Mouse (Mus musculus) lung, adult 2 months (tissue): ENCODE data around the gene Acoxl. TPM values are rescaled to one million over a fixed set of nuclear protein-coding genes. Genes with fewer than 3 reads are reported as not detected.
A peak's percentile ranks its signal among the peaks of the same experiment; 100 is the strongest.

Source experiments
- DNase-seq: peaks from one replicate; pipeline ENCODE4 v3.0.0; 2022
- H3K4me1 ChIP-seq: fragments of 200-500 bp; 2 replicates; pipeline ENCODE4 v1.6.1; 2011; ENCODE audit warnings: low read length; ENCODE audit not compliant: control insufficient read depth, insufficient read depth
- H3K4me3 ChIP-seq: fragments of 200-500 bp; replicated peaks from 2 replicates; pipeline ENCODE3; 2011; ENCODE audit warnings: low read depth, mild to moderate bottlenecking, control low read depth, low read length; ENCODE audit errors: extremely low read depth
- CTCF ChIP-seq: fragments of 200-500 bp; IDR thresholded peaks from 2 replicates; pipeline ENCODE4 v1.5.1; 2011; ENCODE audit warnings: mild to moderate bottlenecking, low read length, control low read depth; ENCODE audit not compliant: insufficient read depth
- POLR2A ChIP-seq: fragments of 200-500 bp; IDR thresholded peaks from 2 replicates; pipeline ENCODE4 v1.6.1; 2011; ENCODE audit warnings: low read depth, mild to moderate bottlenecking, control low read depth, low read length, borderline replicate concordance; ENCODE audit errors: extremely low read depth
- WGBS: fragments of 180-500 bp; shearing (Covaris S2); methylation state at CpG from one replicate; pipeline ENCODE4 v1.1.7; 2018; 5-methylcytosine and 5-hydroxymethylcytosine counted together
- polyA plus RNA-seq: library from polyadenylated mRNA; depleted of rRNA; stranded (reverse); fragments of >200 nt; gene quantifications from 2 replicates; pipeline ENCODE4 v1.2.3, GENCODE M21; 2012

Gene Acoxl
- polyA plus RNA-seq, 1 experiment, result 52.4 TPM

DNA sequence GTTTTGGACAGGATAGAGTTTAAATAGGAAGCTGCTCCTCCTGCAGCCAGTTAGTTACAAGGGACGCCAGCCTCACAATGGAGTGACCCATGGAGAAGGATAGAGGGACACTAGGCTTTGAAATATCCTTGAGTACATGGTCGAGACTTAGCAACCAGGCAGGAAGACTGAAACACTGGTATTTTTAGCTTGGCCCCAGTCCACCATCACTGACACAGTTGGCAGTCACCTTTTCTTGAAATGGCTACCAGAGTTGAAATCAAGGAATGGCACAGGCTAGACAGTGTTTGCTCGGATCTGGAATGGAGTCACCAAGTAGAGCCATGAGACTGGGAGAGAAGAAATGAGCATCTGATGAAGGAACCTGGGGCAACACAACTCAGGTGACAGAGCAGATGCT lies 3.7 kb downstream of the Acoxl start:
- 51% methylated on average over 3 of the region's 3 CpGs for WGBS
- Histone ChIP-seq H3K4me1 (peaks cover 2% of the 10 kb centered on the region; the same call in 1 of the 2 replicates), H3K4me3 (no peak overlapping the region)
- TF ChIP-seq CTCF (no peak), POLR2A (no peak)
- DNase-seq, result no peak

DNA sequence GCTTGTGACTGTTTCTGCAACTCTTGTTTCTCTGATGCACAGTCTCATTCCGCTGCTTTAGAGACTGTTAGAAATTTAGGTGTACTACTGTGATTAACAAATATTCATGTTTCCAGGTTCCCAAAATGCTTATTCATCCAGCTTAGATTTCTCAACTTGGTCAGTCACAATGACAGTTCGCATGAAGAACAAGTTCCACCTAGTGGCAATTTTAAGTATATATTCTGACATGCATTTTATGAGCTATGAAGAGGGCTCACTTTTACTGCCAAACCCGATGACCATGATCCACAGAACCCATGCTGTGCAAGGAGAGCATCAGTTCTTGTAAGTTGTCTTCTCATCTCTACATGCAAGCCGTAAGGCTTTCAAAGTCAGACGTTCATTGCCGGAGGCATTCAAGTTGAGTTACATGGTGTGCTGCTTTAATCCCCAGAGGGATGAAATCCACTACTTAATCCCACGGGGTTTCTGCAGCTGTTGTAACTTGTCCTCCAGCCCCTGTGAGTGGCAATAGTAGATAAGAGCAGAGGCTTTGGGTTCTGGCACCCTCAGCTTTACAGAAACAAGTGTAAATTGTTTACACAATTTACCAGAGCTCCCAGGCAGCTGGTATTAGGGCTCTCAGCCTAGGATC lies 6.8 kb downstream of the Acoxl start:
- no peak for DNase-seq
- peaks cover 2% of the 10 kb centered on the region; the same call in 1 of the 2 replicates for H3K4me1 ChIP-seq
- TF ChIP-seq POLR2A (no peak), CTCF (no peak)
- WGBS, result 28% methylated on average over 7 of the region's 7 CpGs
- no peak overlapping the region for H3K4me3 ChIP-seq

DNA sequence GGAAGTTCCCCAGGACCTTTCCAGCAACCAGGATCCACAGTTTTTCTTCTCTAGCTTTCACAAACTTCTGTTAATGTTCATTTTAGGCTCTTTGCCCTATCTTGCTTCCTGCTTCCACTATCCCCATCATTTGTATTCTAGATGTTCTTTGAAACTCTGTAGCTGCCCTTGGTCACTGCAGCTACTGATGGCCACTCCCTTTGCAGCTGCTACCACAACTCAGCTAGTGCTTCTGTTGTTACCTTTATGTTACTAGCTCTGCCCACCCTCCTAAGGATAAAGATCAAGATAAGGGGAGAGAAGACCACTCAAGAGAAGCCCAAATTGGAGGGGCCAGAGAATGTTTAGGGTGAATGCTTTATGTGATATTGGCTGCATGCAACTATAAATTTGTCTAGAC lies 7.3 kb downstream of the Acoxl start:
- no peak for TF ChIP-seq POLR2A
- TF ChIP-seq CTCF, result no peak

DNA sequence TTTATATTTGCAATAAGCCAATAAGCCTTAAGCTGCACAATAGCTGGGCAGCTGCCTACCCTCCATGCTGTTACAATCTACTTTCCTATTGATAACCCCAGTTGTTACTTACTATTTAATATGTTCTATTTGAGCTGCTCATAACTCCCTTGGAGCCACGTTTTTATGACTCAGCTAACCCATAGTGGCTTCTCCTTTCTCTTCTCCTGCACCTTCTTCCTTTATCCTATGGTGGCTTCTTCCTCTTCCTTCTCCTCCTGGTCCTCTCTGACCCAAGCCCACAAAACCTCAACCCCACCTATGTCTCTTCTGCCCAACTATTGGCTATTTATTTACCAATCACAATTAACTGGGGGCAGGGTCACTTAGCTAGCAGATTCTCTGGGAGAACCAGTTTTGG lies 7.9 kb downstream of the Acoxl start:
- 5% methylated on average over 1 of the region's 1 CpGs for WGBS
- no peak for TF ChIP-seq POLR2A
- no peak for TF ChIP-seq CTCF
- no peak overlapping the region for H3K4me3 ChIP-seq

More for the DNA sequence above, 7.3 kb downstream of the Acoxl start:
- DNase-seq, result no peak
- peaks cover 2% of the 10 kb centered on the region for H3K4me1 ChIP-seq
- H3K4me3 ChIP-seq, result no peak overlapping the region

DNA sequence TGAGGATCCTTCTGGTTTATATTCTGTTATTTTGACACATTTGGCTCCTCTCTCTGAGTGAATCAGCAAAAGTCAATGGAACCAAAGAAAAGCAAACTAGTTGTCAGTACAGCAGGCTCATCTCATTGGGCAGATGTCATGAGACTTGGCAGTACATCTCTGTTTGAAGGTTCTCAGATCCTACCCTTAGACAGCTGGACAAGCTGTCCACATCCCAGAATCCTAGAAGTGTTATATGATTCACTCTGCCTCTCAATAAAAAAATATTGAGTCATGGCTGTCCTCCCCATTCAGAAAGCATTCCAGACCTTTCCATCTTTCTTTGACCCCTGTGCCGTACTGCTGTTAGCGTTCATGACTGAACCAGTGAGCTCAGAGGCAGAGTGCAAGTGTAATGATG lies 11.7 kb downstream of the Acoxl start:
- TF ChIP-seq CTCF, result no peak
- TF ChIP-seq POLR2A, result no peak
- H3K4me1 ChIP-seq, result peaks cover 6% of the 10 kb centered on the region
- DNase-seq, result no peak
- WGBS, result 61% methylated on average over 2 of the region's 2 CpGs
- no peak overlapping the region for H3K4me3 ChIP-seq

More for the DNA sequence above, 7.9 kb downstream of the Acoxl start:
- DNase-seq, result no peak
- H3K4me1 ChIP-seq, result peaks cover 2% of the 10 kb centered on the region

DNA sequence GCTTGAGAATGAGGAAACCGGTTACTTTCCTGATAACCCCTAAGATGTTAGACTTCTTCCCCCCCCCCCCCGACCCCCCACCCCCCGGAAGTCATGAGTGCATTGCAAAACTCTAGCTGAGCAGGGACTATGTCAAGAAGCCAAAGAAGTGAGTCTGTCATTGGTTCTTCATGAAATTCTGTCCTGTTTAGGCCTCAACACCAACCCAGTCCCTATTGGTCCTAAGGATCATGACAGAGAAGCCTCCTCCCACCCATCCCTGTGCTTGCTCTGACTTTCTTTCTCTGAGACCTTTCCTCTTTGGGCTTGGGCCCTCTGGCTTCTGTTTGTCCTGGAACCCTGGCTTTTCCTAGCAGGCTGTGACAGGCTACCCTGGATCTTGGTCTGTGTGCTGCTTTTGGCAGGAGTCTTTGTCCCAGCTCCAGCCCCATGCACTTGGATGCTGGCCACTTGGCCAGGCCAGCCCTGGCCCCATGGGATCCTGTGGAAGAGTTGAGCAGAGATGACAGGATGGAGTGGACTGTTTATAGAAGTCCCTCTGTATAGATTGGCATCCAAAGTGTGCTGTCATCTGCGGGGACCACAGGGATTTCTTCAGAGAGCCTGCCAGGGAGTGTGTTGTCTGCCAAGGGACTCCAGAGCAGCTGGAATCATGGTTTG lies 15.8 kb downstream of the Acoxl start:
- TF ChIP-seq POLR2A, result no peak
- no peak for TF ChIP-seq CTCF
- no peak overlapping the region for H3K4me3 ChIP-seq
- peak; percentile 47 for DNase-seq
- 26% methylated on average over 4 of the region's 4 CpGs for WGBS
- peaks cover 5% of the 10 kb centered on the region for H3K4me1 ChIP-seq

DNA sequence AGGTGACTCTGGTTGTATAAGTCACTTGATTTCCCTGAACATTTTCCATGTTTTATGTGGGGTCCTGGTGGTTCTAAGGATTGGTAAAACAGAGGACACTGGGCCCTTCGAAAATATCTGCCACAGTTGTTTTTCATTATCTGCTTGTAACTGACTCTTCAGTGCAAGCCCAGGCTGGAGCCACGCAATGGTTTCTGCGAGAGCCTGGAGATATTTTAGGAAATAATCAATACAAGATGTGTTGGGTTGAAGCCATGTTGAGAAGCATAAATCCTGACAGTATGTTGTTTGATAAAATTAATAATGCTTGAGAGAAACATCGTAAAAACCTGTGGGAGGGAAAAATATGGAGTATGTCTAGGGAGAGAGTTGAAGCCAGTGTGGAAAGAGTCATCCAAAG lies 25.7 kb downstream of the Acoxl start:
- WGBS, result 82% methylated on average over 4 of the region's 4 CpGs
- TF ChIP-seq POLR2A (no peak), CTCF (no peak)
- no peak for DNase-seq
- Histone ChIP-seq H3K4me3 (no peak overlapping the region), H3K4me1 (no peaks in the 10 kb centered on the region)

DNA sequence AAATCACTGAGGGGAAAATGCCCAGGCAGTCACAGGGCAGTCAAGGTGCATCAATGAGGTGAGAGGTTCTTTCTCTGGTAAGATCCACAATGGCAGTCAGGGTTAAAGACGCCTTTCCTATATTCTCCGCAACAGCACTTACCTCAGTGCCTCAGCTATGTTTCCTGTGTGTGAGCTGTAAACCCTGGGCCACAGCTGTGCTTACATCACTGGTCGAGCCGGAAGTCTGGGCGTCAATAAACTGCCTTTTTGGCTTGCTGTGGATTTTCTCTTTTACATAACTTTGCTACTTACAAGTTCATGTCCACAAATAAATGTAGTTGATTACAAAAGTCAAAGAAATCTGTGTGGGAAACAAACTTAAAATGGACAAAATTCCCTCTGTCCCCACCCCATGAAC lies 42.4 kb downstream of the Acoxl start:
- DNase-seq, result no peak
- TF ChIP-seq POLR2A (no peak), CTCF (no peak)
- Histone ChIP-seq H3K4me1 (no peaks in the 10 kb centered on the region), H3K4me3 (no peak overlapping the region)
- 35% methylated on average over 5 of the region's 5 CpGs for WGBS

DNA sequence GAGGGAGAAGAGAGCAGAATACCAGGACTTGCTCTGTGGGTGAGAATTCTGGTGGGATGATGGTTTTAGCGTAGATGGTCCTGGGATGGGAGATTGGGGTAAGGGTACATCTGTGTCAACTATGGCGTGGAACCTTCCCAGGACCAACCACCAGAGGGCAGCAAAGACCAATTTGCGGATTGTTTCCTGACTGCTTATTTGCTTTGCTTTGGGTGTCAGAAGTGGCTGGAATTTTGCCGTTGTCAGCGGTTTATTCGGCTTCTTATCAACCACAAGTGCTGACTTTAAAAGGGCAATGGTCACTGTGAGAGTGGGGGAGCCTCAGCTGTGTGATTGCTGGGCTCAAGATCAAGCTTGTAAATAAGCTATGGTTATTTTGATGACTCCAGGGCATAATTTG lies 50.8 kb downstream of the Acoxl start:
- WGBS, result 5% methylated on average over 6 of the region's 6 CpGs
- TF ChIP-seq POLR2A (no peak), CTCF (peak; percentile 96)
- DNase-seq, result peak; percentile 89
- H3K4me1 ChIP-seq, result 0 out of 2 replicates have a peak, but pooled peaks cover 3% of the 10 kb centered on the region
- H3K4me3 ChIP-seq, result no peak overlapping the region

DNA sequence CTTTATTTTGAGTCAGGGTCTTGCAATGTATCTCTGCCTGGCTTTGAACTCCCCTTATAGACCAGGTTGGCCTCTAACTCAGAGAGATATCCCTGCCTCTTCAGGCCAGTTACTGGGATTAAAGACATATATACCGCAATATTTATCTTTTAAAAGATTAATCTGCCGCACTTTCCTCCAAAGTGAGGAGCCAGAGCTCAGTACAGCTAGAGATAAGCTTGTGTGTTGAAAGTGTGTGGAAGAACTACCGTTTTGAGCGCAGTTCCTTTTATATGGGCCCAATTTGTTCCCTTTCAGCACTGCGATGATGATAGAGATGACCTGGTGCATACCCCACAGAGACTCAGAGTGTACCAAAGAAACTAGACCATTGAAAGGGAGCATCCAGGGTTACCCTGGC lies 51.3 kb downstream of the Acoxl start:
- DNase-seq, result no peak
- TF ChIP-seq CTCF (no peak), POLR2A (no peak)
- Histone ChIP-seq H3K4me1 (0 out of 2 replicates have a peak, but pooled peaks cover 3% of the 10 kb centered on the region), H3K4me3 (no peak overlapping the region)
- 81% methylated on average over 5 of the region's 5 CpGs for WGBS
